Mouse (Mus musculus) thymus, postnatal 14 days (tissue): ENCODE measurements around the gene Tmem131.

Source experiments
- DNase-seq: peaks from one replicate; pipeline ENCODE4 v3.0.0; 2021

Gene Tmem131

DNA sequence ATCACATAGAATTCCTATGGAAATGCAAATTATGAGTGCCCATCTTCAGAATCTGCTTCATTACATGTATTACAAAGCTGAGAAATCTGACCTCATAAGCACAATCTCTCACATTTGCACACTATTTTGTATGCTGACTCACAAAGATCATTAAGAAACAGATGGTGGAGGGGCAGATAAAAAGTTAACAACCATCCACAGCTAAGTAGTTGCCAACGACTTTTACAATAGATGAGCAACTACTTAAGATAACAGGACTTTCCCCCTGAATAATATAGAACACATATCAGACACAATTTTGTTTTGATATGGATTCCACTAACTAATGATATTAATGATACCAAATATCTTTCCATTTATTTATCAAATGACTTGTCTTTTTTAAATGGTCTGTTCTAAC, 66.3 kb downstream of the Tmem131 start:
- no peak for DNase-seq

DNA sequence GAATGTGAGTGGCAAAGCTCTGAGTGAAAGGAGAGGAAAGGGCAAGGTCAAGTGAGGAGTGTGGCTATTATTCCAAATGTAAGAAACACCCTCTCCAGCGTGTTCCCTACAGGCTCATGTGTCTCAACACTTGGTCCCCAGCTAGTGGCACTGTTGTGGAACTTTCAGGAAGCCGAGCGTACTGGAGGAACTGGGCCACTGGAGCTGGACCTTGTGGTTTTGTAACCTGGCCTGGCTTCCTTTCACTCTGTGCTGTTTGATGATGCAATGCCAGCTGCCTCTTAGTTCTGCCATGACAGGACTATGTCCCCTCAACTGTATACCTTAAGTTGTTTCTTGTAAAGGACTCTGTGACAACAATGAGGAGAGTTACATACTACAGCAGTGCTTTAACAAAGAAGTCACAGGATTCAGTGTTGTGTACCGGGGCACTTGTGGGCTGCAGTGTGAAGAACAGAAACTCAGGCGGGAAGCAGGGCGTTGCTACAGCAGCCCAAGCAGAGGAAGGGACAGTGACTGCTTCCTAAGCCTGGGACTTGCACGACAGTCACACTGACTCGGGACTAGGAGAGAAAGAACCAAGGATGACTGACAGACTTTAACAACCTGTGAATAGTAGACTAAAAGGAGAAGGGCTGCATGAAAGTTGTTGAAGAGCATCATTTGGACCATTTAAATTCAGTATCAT, 68.4 kb downstream of the Tmem131 start:
- no peak for DNase-seq

DNA sequence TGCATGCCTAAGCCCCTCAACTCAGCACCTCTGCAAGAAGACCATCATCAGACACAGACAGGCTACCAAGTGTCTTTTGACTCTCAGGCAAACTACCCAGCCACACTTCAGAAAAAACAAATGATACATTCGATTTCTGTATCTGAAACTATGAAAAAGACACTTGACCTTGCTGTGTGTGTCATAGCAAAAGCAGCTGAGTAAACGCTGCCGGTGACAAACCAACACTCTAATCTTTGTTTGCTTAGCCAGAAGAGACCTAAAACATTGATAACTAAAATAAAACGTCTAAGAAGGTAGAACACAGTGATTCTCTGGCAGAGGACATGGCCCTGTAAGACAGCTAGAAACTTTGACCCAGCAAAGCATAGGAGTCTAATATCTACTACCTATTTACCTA, 72.2 kb downstream of the Tmem131 start:
- DNase-seq, result no peak

DNA sequence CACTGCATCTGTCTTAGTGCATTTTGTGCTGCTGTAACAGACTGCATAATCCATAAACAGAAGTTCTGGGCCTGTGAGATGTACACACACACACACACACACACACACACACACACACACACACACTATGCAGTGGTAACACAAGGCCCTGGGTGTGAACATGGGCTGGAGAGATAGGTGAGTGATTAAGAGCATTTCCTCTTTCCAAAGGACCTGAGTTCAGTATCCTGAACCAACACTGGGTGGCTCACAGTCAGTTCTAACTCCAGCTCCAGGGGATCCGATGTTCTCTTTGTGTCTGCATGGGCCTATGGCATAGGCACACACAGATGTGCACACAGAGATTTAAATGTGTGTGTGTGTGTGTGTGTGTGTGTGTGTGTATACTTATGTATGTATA, 72.9 kb downstream of the Tmem131 start:
- no peak for DNase-seq

DNA sequence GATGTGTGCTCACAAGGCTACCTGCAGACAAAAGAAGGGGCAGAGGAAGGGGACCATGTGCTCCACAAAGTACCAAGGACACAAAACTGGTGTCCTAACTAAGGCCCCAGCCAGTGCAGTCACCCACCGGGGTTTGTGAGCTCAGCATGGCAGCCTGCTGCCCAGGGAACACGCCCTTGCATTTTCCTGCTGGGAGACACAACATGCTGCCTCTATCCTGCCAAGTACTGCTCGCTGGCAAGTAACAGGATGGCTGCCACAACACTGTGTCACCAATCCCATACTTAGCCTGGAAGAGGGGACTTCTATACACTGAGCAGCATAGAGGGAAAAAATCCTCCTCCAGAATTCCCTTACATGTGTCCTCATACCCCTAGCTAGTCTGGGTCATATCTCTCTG, 78.7 kb downstream of the Tmem131 start:
- no peak for DNase-seq

DNA sequence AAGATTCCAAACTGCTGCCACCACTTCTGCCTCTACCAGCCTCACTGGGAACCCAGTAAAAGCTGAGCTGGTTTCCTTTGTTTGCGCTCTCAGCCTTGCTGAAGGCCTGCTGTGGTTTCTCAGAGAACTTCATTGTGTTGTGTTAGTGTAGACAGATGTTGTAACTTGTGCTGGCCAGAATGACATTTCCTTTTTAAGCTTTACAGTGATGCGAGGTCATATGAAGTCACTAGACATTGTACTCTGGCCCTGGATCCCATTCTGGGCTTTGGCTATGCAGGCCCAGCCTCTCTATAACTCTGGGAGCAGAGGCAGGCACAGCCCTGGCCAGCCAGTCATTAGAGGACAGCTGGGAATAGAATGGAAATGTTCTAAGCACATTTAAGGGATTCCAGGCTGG, 81.7 kb downstream of the Tmem131 start:
- DNase-seq, result no peak

DNA sequence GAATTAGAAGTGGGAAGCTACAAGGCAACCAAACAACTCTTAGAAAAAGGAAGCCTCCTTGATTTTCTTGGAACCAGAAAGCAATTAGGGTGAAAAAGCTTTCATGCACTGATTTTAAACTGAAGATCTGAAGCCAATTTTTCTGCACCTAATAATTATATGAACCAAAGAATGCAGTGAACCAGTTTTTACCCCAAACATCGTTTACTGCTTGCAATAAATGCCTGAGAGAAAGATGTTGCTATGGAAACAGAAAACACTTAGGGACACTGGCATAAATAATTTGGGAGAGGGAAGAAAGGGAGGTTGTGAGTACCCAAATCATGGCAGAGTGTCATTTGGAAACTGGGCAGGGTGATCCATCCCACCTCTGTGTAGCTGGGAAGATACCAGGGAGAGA, 82.6 kb downstream of the Tmem131 start:
- DNase-seq, result no peak

DNA sequence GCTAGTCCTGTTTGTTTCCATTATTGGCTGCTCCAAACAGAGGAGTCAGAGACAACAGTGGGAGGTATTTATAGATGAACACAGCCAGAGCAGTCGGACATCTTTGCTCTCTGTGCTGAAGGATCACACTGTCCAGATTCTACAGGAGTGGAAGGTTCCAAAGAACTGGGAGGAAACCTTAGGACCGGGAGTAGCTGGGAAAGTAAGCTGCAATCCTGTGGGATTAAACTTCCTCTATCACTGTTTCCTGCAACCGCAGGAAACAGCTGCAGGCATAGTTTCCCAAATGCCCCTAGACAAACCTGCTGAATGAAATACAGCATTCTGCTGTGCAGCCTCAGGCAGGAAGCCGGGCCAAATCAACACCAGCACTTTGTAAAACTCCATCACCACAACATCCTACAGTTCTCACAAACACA, 83.0 kb downstream of the Tmem131 start:
- DNase-seq, result peak; percentile 22

DNA sequence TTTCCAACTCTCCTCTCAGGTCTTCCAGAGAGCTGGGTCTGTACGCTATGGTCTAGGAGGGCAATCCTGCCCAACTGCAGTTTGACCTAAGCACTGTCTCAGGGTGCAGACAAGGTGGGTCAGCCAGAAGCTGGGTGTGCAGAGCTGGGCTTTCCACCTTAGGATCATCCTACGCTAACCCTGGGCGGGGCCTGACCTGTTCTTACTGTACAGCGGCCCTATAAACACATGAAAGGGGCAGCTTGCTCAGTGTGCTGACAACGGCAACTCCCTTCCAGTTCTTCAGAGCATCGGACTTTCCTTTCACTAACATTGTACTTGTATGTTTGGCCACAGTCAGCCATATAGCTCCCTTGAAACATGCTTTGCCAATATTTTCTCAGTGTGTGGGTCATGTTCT, 86.4 kb downstream of the Tmem131 start:
- DNase-seq, result no peak

DNA sequence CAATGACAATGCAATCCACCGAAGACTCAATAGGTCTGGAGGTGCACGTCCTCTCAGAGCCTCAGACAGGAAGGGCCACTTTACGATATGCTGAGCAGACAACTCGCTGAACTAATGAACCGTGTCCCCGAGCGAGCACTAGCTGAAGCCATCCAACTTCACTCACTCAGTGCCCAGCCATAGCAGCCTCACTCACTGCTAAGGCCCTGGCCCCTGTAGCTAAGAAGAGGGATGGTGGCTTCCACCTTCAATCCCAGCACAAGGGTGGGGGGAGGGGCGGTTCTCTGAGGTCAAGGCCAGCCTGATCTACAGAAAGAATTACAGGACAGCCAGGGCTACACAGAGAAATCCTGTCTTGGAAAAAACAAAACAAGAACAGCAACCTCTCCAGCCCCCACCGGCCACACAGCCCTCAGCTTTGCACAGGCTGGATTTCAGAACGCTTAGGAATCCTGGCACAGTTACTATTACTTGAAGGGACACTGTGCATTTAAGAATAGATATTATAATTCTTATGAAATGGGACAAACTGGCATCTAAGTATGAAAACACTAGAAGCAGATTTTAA, 89.2 kb downstream of the Tmem131 start:
- no peak for DNase-seq

DNA sequence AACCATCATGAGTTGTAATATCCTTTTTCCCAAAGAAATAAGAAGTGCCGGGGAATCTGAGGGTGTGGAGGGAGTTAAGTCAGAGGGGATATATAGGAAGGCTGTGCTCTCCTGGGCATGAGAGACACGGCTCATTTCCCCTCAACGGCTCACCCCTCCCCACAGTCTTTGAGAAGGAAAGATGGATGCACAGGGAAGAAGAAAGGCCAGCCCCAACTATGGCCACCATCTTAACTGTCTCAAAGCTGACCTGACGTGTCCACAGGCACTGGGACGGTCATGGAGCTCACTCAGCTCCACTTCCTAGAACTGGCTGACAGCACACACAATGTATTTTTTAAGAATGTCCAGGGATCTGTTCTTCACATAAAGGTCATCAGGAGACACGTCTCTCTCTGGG, 91.4 kb downstream of the Tmem131 start:
- no peak for DNase-seq

DNA sequence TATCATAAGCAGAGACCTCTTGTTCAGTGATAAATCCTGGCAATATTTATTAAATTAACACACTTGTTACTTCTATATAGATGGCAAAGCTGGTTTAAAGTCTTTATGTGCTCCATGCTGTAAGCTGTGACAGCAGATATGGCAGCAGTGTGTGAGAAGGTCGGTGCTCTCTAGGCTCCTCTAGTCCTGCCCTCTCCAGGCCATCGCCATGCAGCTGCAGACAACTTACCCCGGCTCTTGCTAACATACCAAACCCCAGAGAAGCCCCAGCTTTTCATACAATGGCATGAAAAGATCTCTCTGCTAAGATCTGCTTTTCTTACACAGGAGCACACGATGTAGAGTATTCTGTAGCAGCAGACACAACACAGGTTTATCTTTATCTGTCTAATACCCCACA, 92.1 kb downstream of the Tmem131 start:
- no peak for DNase-seq

DNA sequence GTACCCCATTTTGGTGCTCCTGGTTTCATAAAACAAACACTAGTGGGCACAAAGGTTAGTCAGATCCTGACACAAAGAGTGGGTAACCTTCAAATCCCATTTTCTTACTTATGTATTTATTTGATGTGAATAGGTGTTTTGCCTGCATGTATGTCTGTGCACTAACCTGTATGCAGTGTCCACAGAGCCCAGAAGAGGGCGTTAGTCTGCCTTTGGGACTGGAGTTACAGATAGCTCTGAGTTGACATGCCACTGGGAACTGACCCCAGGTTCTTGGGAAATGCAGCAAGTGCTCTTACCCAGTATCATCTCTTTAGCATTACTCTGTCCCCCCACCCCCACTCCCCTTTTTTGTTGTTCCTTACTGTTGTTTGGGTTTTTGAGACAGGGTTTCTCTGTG, 95.4 kb downstream of the Tmem131 start:
- peak; percentile 18 for DNase-seq

DNA sequence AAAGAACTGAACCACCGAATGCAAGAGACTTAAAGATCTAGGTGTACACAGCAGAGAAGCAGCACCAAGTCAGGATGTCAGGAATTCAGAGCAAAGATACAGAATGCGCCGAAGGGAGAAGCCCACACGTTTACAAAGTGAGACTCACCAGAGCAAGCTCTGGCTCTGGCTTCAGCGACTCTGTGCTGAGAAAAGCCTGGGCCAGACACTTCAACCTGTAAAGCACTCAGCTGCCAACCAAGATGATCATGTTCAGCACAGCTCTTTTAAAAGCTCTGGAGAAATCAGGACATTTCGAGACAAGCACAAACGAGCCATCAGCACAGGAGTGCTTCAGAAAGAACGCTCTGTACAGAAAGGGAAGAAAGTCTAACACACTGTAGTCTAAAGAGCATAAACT, 96.2 kb downstream of the Tmem131 start:
- no peak for DNase-seq

DNA sequence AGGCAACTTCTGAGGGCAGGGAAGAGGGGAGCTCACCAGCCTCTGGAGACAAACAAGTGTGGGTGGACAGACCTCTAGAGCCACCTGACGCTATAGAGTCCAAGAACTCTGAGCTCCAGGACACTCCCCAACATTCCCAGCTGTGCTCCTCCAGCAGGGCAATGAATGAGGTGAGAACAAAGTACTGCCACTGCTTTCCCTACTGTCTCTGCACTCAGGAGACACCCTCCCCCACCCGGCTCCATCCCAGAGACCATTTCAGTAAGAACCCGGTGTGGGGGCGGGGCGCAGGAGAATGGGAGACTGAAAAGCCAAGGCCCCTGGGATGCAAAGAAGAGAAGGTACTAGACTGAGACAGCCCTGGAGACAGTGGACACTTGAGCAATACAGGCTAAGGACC, 98.4 kb downstream of the Tmem131 start:
- no peak for DNase-seq

DNA sequence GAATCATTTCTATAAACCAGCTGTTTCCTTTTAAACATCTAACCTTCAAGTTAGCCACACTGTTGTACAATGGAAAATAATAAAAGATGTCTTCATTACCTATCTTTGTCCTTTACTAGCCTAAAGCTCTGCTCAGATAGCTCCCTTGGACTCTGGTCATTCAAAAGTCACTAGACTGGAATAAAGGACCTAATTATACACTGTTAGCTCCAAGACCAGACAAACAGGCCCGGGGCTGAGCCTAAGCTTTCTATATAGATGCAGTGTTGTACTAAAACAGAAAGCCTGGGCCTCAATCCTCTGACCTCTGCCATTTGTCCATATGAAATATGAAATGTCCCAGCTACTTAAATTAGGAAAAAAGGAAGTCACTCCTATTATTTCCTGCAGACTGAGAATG, 101.7 kb downstream of the Tmem131 start:
- no peak for DNase-seq

DNA sequence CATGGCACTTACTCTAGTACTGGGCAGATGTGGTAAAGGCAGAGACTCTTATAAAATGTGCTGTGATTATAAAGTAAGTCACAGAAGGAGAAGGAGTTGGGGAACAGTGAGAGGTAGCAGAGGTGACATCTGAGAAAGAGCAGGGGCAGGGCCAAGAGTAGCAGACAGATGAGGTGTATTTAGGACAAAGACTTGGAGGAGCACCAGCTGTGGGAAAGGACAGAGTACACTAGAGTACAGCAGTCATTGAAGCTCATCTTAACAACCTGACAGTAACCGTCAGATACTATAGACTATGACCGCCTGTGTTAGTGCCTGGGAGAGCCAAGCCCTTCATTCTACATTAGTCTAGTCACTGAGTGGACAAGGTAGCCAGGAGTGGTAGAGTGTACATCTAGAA, 102.5 kb downstream of the Tmem131 start:
- DNase-seq, result no peak

DNA sequence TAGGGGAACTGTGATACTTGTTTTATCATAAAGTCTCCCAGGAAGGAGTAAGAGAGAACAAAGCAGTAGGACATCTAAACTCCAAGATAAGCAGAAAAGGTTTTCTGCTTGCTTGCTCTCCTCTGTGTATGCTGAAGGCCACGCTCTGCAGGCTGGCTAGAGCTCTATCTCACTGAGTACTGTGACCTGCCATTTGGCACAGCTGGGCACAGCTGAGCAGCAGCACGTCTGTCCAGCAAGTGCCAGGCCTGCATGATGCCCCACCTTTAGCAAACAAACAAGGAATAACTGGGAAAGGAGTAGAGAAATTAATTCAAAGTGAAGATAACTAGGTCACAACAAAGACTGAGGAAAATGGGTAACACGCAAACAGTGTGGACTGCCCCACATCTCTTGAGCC, 103.6 kb downstream of the Tmem131 start:
- DNase-seq, result no peak

DNA sequence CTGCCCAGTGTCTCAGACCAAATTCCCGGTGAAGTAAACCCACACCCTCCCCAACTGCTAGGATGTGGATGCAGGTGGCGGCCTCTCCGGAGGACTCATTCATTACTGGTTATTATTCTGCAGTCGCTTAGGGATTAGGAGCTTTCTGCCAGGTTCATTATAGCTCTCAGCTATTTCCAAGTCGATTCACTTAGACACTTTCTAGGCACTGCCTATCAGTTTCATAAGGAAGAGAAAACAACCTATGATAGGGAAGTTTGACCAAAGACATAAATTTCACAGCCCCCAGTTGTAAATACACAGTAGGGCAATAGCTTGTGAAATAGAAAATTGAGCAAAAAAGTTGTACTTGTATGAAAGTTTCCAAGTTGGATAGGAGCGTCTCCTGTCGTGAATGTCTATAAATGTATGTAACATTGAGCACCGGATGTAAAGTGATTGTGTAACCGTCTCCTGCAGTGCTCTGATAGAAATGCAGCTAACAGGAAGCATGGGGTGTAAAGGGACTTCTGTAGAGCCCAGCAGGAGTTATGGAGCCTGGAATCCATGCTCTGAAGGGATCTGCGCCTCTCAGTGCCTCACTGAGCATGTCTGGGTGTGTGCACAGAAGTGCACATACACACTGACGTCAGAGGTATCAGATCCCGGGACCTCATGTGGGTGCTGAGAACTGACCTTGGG, 107.1 kb downstream of the Tmem131 start:
- DNase-seq, result no peak

DNA sequence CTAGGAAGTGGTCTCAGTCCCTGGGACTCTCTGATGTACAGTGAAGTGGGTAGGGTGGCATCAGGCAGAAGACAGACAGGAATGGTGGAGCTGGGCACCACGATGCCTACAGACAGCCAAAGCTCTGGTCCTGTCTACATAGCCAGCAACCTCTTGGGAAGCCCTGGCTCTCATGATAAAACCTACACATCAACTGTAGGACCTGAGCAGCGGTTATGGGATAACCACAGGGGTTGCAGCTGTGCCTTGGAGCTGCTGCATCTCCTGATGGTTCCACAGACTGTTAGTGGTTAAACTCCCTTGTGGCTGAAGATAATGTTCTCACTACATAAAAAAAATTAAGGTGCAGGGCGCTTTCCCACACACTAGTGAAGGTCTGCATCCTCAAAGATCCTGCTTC, 107.9 kb downstream of the Tmem131 start:
- peak; percentile 12 for DNase-seq

DNA sequence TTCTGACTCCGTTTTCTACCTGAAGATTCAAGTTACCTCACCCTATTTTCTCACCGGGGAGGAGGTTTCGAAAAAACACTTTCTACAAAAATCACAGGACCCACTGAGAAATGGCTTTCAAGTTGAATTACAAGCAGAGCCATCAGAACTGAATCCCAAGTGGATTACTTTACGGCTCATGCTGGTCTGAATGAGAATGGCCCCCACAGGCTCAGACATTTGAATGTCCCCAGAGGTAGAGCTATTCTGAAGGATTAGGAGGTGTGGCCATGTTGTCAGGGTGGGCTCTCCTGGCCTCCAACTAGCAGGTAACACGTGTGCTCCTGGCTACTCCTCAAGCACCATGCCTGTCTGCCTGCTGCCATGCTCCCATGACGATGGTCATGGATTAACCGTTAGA, 109.4 kb downstream of the Tmem131 start:
- DNase-seq, result no peak

DNA sequence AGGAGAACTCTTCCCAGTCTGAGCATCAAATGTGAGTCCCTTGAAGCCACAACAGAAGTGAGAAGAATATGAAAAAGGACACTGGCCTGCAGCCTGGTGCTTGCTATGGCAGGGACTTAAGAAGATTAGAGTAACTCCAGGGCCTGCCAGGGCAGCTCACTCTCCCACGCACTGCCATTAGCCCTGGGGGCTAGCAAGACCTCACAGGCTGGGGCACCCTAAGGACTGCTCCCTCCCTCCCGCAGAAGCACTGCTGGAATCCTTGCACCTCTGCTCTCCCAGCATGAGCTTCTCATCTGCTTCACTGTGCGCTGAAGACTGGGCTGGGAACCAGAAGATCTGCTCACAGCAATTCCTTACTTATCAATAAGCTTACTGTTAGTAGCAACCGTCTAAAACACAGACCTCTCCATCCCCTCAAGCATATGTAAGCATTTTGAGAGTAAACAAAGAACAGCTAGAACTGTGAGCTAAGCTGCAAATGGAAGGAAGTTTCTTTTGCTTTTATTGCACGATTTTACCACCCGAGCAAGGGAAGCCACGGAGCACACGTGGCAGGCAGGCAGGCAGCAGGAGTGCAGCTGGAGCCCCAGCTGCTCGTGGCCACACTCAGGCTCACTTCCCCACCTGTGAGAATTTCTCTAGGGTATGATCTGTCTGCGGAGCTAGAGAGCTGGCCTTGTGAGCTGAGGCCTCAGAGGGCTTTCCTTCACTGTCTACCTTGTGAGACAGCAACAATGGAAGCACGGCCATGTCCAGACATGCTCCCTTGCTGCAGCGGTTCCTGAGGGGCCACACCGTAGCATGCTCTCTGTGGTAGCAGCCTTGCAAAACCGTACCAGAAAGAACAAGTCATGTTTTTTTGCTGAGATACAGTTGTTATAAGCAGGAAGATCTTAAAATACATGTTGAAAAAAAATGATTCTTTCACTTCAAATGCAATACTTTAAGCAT, 112.3 kb downstream of the Tmem131 start:
- peak; percentile 55 for DNase-seq

DNA sequence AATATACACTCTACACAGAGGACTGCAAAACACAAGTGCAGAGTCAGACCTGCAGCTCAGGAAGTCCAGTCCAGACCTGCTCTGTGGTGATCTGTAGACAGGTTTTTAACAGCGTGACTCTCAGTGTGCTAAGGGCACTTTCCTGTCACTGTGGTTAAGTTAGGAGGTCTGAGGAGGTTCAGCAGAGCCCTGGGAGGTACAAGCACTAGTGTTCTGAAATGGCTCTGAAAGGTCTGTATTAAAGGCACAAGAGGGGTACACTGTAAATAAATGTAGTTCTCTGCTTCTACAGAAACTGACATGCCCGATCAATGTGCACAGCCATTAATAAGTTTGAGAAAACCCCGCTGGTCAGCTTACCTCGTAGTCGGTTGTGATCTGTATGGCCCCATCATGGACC, 119.1 kb downstream of the Tmem131 start:
- DNase-seq, result no peak

DNA sequence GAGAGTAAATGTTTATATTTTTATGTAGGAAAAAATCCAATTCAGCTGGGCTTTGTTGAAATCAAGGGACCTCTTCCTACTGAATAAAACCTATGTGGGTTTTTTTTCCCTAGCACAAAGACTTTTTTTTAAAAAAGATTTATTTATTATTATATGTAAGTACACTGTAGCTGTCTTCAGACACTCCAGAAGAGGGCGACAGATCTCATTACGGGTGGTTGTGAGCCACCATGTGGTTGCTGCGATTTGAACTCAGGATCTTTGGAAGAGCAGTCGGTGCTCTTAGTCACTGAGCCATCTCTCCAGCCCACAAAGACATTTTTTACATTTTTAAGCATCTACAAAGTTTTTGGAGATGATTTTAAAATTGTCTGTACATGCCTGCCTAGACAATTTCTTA, 121.5 kb downstream of the Tmem131 start:
- DNase-seq, result peak; percentile 30
